Comparison of ENCODE assay signal across 15 mouse cellular contexts in genomic region chr19:5784958-5785577, GRCm38 (mm10).
"Had no signal": no experiment of that assay in that cellular context is flagged by ENCODE, and none has a peak within 500 bp of the region (broad histone marks: within the 10 kb centered on the region; RNA-seq: fewer than 3 reads in every experiment).

No protein-coding gene starts in this region.

- DNase-seq: kidney, adult 18-20 months; kidney, postnatal 25 days; layer of hippocampus, adult 9-11 months; layer of hippocampus, postnatal 36 days; lung, embryonic 14.5 days; right cerebral cortex, adult 18-20 months; right cerebral cortex, postnatal 25 days; thymus, adult 18-20 months; thymus, postnatal 36 days had no signal

- H3K4me3 ChIP-seq: kidney, embryonic 15.5 days; liver, embryonic 15.5 days; midbrain, embryonic 12.5 days; neural tube, embryonic 13.5 days had no signal

- H3K9ac ChIP-seq: kidney, embryonic 15.5 days; liver, embryonic 15.5 days; lung, embryonic 14.5 days; midbrain, embryonic 12.5 days; neural tube, embryonic 13.5 days had no signal

- H3K27me3 ChIP-seq: kidney, embryonic 15.5 days; liver, embryonic 15.5 days; midbrain, embryonic 12.5 days; neural tube, embryonic 13.5 days had no signal

- H3K9me3 ChIP-seq: kidney, embryonic 15.5 days; liver, embryonic 15.5 days; midbrain, embryonic 12.5 days; neural tube, embryonic 13.5 days had no signal

- H3K27ac ChIP-seq: kidney, embryonic 15.5 days; liver, embryonic 15.5 days; midbrain, embryonic 12.5 days; neural tube, embryonic 13.5 days had no signal

- H3K4me1 ChIP-seq: midbrain, embryonic 12.5 days had no signal

- ATAC-seq: midbrain, embryonic 16.5 days had no signal

- H3K4me2 ChIP-seq: kidney, embryonic 15.5 days; liver, embryonic 11.5 days; liver, embryonic 15.5 days; lung, embryonic 14.5 days; midbrain, embryonic 12.5 days; neural tube, embryonic 13.5 days had no signal

- H3K36me3 ChIP-seq: kidney, embryonic 15.5 days; liver, embryonic 15.5 days; midbrain, embryonic 12.5 days; neural tube, embryonic 13.5 days had no signal
